17 mouse cellular contexts compared by ENCODE assay signal in genomic region chr3:102079413-102079812, GRCm38 (mm10). TPM values are rescaled to one million over a fixed set of nuclear protein-coding genes. Genes with fewer than 3 reads are reported as not detected.
"Had no signal": no experiment of that assay in that cellular context is flagged by ENCODE, and none has a peak within 500 bp of the region (broad histone marks: within the 10 kb centered on the region; RNA-seq: fewer than 3 reads in every experiment).

No protein-coding gene starts in this region.

- H3K36me3 ChIP-seq: neural tube, embryonic 13.5 days; neural tube, embryonic 15.5 days; stomach, embryonic 15.5 days had no signal

- H3K4me3 ChIP-seq: neural tube, embryonic 13.5 days; neural tube, embryonic 15.5 days; stomach, embryonic 15.5 days had no signal

- H3K27ac ChIP-seq: neural tube, embryonic 13.5 days; neural tube, embryonic 15.5 days; stomach, embryonic 15.5 days; stomach, postnatal 0 days had no signal

- H3K4me2 ChIP-seq: neural tube, embryonic 13.5 days; neural tube, embryonic 15.5 days; stomach, embryonic 15.5 days had no signal

- H3K9me3 ChIP-seq: neural tube, embryonic 13.5 days; neural tube, embryonic 15.5 days; stomach, embryonic 15.5 days had no signal

- H3K9ac ChIP-seq: neural tube, embryonic 13.5 days; neural tube, embryonic 15.5 days; stomach, embryonic 15.5 days had no signal

- DNase-seq: retina, postnatal 1 day; right cerebral cortex, adult 18-20 months; right cerebral cortex, postnatal 14 days; right cerebral cortex, postnatal 25 days; right cerebral cortex, postnatal 4 days; spleen, adult 18-20 months; thymus, adult 18-20 months; thymus, adult 2 months; thymus, postnatal 14 days; thymus, postnatal 25 days; thymus, postnatal 36 days; thymus, postnatal 4 days had no signal

- H3K27me3 ChIP-seq: stomach, embryonic 15.5 days had no signal

- H3K4me1 ChIP-seq: neural tube, embryonic 13.5 days; stomach, embryonic 15.5 days had no signal

RNA-seq across cellular contexts. Expression of gene Casq2, which starts 6.8 kb away (rescaled TPM):
- total RNA-seq: neutrophil, adult 5-6 weeks had no signal
